Mouse (Mus musculus): Measurements from ENCODE around the gene Khsrp. TPM values are rescaled to one million over a fixed set of nuclear protein-coding genes. Genes with fewer than 3 reads are reported as not detected.

Khsrp gene
- polyA plus RNA-seq (2014; fragmentation: Nextera tagmentation; extraction: Ambion mirVana), result 37.5 and 41.7 TPM in 2 replicates

DNA sequence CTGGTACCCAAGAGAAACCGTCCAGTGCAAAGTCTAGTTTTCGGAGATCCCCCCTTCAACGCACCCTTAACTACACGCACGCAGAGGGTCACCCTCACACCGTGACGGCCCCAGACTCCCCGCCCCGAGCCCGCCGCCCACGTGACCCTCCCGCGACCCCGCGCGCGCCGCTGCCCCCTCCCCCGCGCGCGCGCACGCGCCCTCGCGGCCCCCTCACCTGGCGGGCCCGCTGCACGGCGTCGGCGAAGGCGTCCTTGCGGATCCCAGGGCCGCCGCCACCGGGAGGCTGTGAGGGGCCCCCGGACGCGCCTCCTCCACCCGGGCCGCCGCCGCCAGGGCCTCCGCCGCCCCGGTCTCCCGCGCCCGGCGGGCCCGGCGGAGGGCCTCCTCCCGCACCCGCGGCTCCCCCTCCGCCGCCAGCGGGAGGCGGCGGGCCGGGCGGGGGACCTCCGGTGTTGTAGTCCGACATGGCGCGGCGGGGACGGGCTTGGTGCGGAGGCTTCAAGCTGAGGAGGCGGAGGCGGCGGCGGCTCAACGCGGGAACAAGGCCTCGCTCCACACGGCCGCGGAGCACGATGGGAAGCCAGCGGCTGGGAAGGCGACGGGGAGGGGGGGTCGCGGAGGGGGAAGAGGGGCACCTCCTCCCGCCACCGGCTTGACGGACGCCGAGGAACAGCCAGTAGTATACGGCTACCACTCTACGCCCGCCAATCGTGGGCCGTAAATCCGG, at the start of gene Khsrp:
TSS of gene Khsrp (minus strand) at position 592 of the 730 bp plus-strand sequence.
- Histone ChIP-seq H3K4me1 (ENCODE audit: control insufficient read depth, insufficient read depth, low read length) (peaks cover 11% of the 10 kb centered on the region), H3K9ac (replicated peaks; ENCODE audit: low read length) (peak within 1 kb of the TSS; percentile 98), H3K27ac (replicated peaks; ENCODE audit: low read depth, low read length) (peak within 1 kb of the TSS; percentile 94), H3K4me2 (ENCODE audit: low read length) (peak within 1 kb of the TSS; percentile 98), H3K9me3 (ENCODE audit: control insufficient read depth, low read length) (no peaks in the 10 kb centered on the region), H3K4me3 (replicated peaks; ENCODE audit: low read depth, low read length) (peak within 1 kb of the TSS; percentile 83), H3K36me3 (ENCODE audit: control insufficient read depth, insufficient read depth, low read length) (peaks cover 28% of the 10 kb centered on the region), H3K27me3 (ENCODE audit: control insufficient read depth, insufficient read depth, low read length) (no peaks in the 10 kb centered on the region)
- under 1% methylated on average over 97 of the region's 99 CpGs for WGBS
- DNase-seq (peak; percentile 77), ATAC-seq (ENCODE audit: low FRiP score, low TSS enrichment) (peak; percentile 0; the same call in 1 of the 2 replicates)

DNA sequence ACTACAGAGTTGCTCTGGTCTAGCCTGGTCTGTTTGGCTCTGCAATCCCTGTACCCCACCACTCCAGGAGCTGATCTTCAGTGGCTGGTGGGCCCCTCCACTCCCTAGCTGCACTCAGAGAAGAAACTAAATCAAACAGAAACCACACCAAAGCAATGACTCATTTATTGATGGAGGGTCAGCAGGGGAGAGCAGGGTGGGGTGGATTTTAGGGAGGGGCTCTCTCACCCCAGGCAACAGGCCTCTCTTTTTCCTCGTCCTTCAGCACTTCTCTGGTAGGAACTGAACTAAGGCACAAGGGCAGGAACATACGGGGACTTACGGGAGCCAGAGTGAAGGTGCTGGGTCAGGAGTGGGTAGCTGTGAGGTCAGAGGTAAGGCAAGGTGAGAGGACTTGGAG, 48.6 kb upstream of the Khsrp start:
- H3K9ac ChIP-seq (replicated peaks; ENCODE audit: low read length), result no peak overlapping the region
- H3K9me3 ChIP-seq (ENCODE audit: control insufficient read depth, low read length), result no peaks in the 10 kb centered on the region
- ATAC-seq (ENCODE audit: low FRiP score, low TSS enrichment), result no peak
- no peak overlapping the region for H3K27ac ChIP-seq (replicated peaks; ENCODE audit: low read depth, low read length)
- no peak overlapping the region for H3K4me2 ChIP-seq (ENCODE audit: low read length)
- no peaks in the 10 kb centered on the region for H3K27me3 ChIP-seq (ENCODE audit: control insufficient read depth, insufficient read depth, low read length)
- peaks cover 46% of the 10 kb centered on the region for H3K36me3 ChIP-seq (ENCODE audit: control insufficient read depth, insufficient read depth, low read length)
- WGBS, result 81% methylated on average over 3 of the region's 3 CpGs
- H3K4me1 ChIP-seq (ENCODE audit: control insufficient read depth, insufficient read depth, low read length), result peaks cover 11% of the 10 kb centered on the region; the same call in 1 of the 2 replicates
- no peak for DNase-seq
- H3K4me3 ChIP-seq (replicated peaks; ENCODE audit: low read depth, low read length), result no peak overlapping the region

DNA sequence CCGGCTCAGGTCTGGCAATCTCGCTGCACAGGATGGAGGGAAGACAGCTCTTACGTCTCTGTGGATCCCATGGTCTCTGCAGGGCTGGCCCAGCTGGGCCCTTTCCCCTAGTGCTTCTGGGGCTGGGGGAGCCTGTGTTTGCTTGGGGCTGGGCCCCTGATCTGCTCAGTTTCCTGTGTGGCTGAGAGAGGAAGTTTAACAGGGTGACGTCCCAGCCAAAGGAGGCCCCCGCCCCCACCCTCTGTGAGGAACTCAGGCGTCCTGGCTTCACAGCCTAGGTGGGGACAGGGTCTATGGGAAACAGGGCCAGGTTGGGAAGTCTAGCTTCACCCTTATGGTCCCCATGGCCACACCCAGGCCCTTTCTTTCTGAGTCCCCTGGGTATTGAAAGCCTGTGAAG, 47.0 kb upstream of the Khsrp start, which contains the start of gene Dennd1c:
TSS of gene Dennd1c (minus strand) at position 179 of the 400 bp plus-strand sequence.
- no peaks in the 10 kb centered on the region for H3K27me3 ChIP-seq (ENCODE audit: control insufficient read depth, insufficient read depth, low read length)
- 53% methylated on average over 6 of the region's 6 CpGs for WGBS
- no peak for ATAC-seq (ENCODE audit: low FRiP score, low TSS enrichment)

DNA sequence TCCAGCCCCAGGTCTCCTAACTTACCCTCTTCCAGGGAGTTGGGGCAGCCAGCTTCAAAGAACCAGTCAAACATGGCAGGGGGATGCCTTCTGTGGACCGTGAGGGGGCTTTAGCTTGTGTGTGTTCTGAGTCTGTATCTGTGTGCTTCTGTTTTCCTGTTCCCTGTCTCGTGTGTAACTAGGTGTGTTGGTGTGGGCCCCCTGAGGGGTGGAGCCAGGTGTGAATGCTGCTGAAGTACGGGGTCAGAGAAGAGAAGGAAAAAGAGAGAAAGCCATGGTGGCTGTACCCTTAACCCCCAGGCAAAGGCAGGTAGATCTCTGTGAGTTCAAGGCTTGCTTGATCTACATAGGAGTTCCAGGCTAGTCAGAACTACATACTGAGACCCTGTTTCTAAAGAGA, 45.6 kb upstream of the Khsrp start:
- peaks cover 22% of the 10 kb centered on the region for H3K36me3 ChIP-seq (ENCODE audit: control insufficient read depth, insufficient read depth, low read length)
- no peak overlapping the region for H3K27ac ChIP-seq (replicated peaks; ENCODE audit: low read depth, low read length)
- WGBS, result 70% methylated on average over 3 of the region's 3 CpGs
- H3K4me1 ChIP-seq (ENCODE audit: control insufficient read depth, insufficient read depth, low read length), result no peaks in the 10 kb centered on the region
- H3K9ac ChIP-seq (replicated peaks; ENCODE audit: low read length), result no peak overlapping the region
- H3K9me3 ChIP-seq (ENCODE audit: control insufficient read depth, low read length), result no peaks in the 10 kb centered on the region
- ATAC-seq (ENCODE audit: low FRiP score, low TSS enrichment), result no peak
- DNase-seq, result no peak
- no peaks in the 10 kb centered on the region for H3K27me3 ChIP-seq (ENCODE audit: control insufficient read depth, insufficient read depth, low read length)
- H3K4me2 ChIP-seq (ENCODE audit: low read length), result no peak overlapping the region
- H3K4me3 ChIP-seq (replicated peaks; ENCODE audit: low read depth, low read length), result no peak overlapping the region

More for the DNA sequence above, 47.0 kb upstream of the Khsrp start, which contains the start of gene Dennd1c:
- peaks cover 30% of the 10 kb centered on the region for H3K36me3 ChIP-seq (ENCODE audit: control insufficient read depth, insufficient read depth, low read length)
- no peaks in the 10 kb centered on the region for H3K4me1 ChIP-seq (ENCODE audit: control insufficient read depth, insufficient read depth, low read length)
- no peaks in the 10 kb centered on the region for H3K9me3 ChIP-seq (ENCODE audit: control insufficient read depth, low read length)
- H3K4me3 ChIP-seq (replicated peaks; ENCODE audit: low read depth, low read length), result no peak within 1 kb of the TSS
- DNase-seq, result no peak
- no peak within 1 kb of the TSS for H3K4me2 ChIP-seq (ENCODE audit: low read length)
- H3K9ac ChIP-seq (replicated peaks; ENCODE audit: low read length), result no peak within 1 kb of the TSS
- H3K27ac ChIP-seq (replicated peaks; ENCODE audit: low read depth, low read length), result no peak within 1 kb of the TSS

DNA sequence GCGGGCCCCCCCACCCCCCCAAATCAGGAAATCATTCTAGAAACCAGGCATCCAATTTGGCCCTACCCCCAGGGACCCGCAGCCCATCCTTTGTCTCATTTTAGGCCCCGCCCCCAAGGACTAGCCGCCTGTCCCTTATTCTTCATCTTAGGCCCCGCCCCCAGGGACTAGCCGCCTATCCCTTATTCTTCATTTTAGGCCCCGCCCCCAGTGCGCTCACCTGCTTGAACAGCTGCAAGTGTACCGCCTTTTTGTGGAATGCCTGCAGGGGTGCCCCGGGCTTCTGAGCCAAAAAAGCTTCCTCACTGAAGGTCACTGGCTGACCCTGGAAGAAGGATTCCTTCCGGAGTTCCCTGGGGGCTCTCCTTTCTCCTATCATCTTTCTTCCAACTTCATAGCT, 39.4 kb upstream of the Khsrp start:
- Histone ChIP-seq H3K4me3 (replicated peaks; ENCODE audit: low read depth, low read length) (no peak overlapping the region), H3K27ac (replicated peaks; ENCODE audit: low read depth, low read length) (no peak overlapping the region), H3K4me1 (ENCODE audit: control insufficient read depth, insufficient read depth, low read length) (no peaks in the 10 kb centered on the region), H3K9me3 (ENCODE audit: control insufficient read depth, low read length) (no peaks in the 10 kb centered on the region), H3K9ac (replicated peaks; ENCODE audit: low read length) (no peak overlapping the region), H3K27me3 (ENCODE audit: control insufficient read depth, insufficient read depth, low read length) (no peaks in the 10 kb centered on the region), H3K4me2 (ENCODE audit: low read length) (peak overlapping the region; percentile 11), H3K36me3 (ENCODE audit: control insufficient read depth, insufficient read depth, low read length) (no peaks in the 10 kb centered on the region)
- ATAC-seq (ENCODE audit: low FRiP score, low TSS enrichment) (peak; percentile 44; the same call in 1 of the 2 replicates), DNase-seq (peak; percentile 74)
- 3% methylated on average over 11 of the region's 11 CpGs for WGBS

DNA sequence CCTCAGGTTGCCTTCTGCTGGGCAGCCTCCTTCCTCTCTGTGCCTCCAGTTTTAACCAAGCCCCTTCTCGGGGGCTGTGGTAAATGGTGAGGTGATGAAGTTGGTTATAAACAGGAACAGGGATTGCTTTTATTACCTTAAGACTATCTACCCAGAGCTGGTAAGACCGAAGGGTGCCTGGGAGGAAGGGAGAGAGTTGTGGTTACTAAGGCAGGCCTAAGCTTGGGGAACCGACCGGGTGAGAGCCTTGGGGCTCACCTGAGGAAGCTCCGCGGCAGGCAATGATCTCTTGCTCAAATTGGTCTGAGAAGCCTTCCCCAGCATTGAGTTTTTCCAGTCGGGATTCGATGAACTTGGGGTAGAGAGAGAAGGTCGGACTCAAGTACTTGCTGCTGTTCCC, 39.0 kb upstream of the Khsrp start:
- no peak for ATAC-seq (ENCODE audit: low FRiP score, low TSS enrichment)
- Histone ChIP-seq H3K27ac (replicated peaks; ENCODE audit: low read depth, low read length) (no peak overlapping the region), H3K4me2 (ENCODE audit: low read length) (peak overlapping the region; percentile 11), H3K4me1 (ENCODE audit: control insufficient read depth, insufficient read depth, low read length) (no peaks in the 10 kb centered on the region), H3K9me3 (ENCODE audit: control insufficient read depth, low read length) (no peaks in the 10 kb centered on the region), H3K27me3 (ENCODE audit: control insufficient read depth, insufficient read depth, low read length) (no peaks in the 10 kb centered on the region), H3K36me3 (ENCODE audit: control insufficient read depth, insufficient read depth, low read length) (no peaks in the 10 kb centered on the region), H3K9ac (replicated peaks; ENCODE audit: low read length) (no peak overlapping the region), H3K4me3 (replicated peaks; ENCODE audit: low read depth, low read length) (0 out of 2 replicates have a peak overlapping the region, but pooled peaks have one; percentile 3)
- DNase-seq, result no peak
- 14% methylated on average over 9 of the region's 9 CpGs for WGBS

DNA sequence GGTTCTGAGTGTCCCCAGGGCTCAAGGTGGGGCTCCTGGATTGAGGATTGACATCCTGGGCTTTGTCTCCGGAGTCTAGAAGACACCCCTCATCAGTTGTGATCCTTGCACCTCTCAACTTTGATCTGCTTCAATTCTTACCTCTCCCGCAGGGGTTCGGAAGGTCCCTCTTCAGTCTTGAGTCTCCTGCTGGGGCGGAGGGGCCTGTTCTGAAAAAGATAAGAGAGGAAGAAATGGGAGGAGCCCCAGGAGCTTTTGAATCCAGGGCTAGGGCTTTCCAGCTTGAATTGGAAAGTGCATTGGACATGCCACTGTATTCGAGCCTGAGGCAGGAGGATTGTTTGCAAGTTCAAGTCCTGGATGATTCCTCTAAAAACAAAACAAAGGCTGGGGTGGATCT, 35.6 kb upstream of the Khsrp start:
- ATAC-seq (ENCODE audit: low FRiP score, low TSS enrichment), result no peak
- no peak overlapping the region for H3K4me3 ChIP-seq (replicated peaks; ENCODE audit: low read depth, low read length)
- WGBS, result 57% methylated on average over 5 of the region's 5 CpGs

DNA sequence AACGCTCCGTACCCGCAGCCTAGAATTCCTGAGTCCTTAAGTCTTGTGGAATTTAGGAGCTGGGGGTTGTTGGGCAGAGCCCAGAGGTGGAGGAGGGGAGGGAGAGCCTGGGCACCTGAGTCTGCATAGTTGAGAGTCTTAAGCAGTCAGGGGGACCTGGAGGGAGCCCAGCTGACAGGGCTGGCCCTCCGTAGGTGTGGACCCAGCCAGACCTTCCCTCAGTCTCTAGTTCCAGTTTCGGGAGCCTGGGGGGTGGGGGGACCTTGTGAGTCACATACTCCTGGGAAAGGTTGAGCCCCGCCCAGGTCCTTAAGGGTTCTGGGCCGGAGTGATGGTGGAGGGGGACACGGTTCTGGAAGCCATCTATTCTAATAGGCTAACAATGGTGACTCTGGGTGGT, 31.7 kb upstream of the Khsrp start:
- Histone ChIP-seq H3K9me3 (ENCODE audit: control insufficient read depth, low read length) (no peaks in the 10 kb centered on the region), H3K36me3 (ENCODE audit: control insufficient read depth, insufficient read depth, low read length) (no peaks in the 10 kb centered on the region), H3K4me1 (ENCODE audit: control insufficient read depth, insufficient read depth, low read length) (peaks cover 10% of the 10 kb centered on the region), H3K9ac (replicated peaks; ENCODE audit: low read length) (no peak overlapping the region), H3K4me3 (replicated peaks; ENCODE audit: low read depth, low read length) (no peak overlapping the region), H3K4me2 (ENCODE audit: low read length) (no peak overlapping the region), H3K27ac (replicated peaks; ENCODE audit: low read depth, low read length) (no peak overlapping the region), H3K27me3 (ENCODE audit: control insufficient read depth, insufficient read depth, low read length) (peaks cover 27% of the 10 kb centered on the region)
- ATAC-seq (ENCODE audit: low FRiP score, low TSS enrichment) (no peak), DNase-seq (no peak)
- WGBS, result 10% methylated on average over 8 of the region's 8 CpGs

More for the DNA sequence above, 35.6 kb upstream of the Khsrp start:
- H3K9ac ChIP-seq (replicated peaks; ENCODE audit: low read length), result no peak overlapping the region
- no peaks in the 10 kb centered on the region for H3K36me3 ChIP-seq (ENCODE audit: control insufficient read depth, insufficient read depth, low read length)
- H3K27me3 ChIP-seq (ENCODE audit: control insufficient read depth, insufficient read depth, low read length), result peaks cover 17% of the 10 kb centered on the region
- H3K4me1 ChIP-seq (ENCODE audit: control insufficient read depth, insufficient read depth, low read length), result 0 out of 2 replicates have a peak, but pooled peaks cover 4% of the 10 kb centered on the region
- H3K9me3 ChIP-seq (ENCODE audit: control insufficient read depth, low read length), result no peaks in the 10 kb centered on the region
- H3K27ac ChIP-seq (replicated peaks; ENCODE audit: low read depth, low read length), result no peak overlapping the region
- H3K4me2 ChIP-seq (ENCODE audit: low read length), result no peak overlapping the region
- DNase-seq, result no peak

DNA sequence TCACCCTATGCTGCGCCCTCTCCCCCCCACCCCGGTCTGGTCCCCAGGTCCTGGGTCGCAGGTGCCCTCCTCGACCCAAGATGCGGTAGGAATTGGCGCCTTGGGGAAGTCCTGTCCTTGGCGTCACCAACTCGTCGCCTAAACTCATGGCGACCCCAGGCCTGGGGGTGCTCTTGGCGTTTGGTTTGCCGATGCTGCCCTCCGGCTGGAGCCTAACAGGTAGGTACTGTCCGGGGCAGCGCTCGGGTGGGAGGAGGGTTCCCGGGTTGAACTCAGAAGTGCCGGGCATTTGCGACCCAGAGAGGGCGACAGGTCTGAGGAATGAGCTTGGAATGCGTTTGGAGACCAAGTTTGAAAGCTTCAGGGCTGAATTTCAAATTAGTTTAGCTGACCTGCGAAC, 31.2 kb upstream of the Khsrp start:
- H3K9me3 ChIP-seq (ENCODE audit: control insufficient read depth, low read length), result no peaks in the 10 kb centered on the region
- ATAC-seq (ENCODE audit: low FRiP score, low TSS enrichment) (no peak), DNase-seq (no peak)
- no peak overlapping the region for H3K9ac ChIP-seq (replicated peaks; ENCODE audit: low read length)
- WGBS, result under 1% methylated on average over 22 of the region's 22 CpGs
- H3K4me3 ChIP-seq (replicated peaks; ENCODE audit: low read depth, low read length), result 0 out of 2 replicates have a peak overlapping the region, but pooled peaks have one; percentile 30
- H3K4me1 ChIP-seq (ENCODE audit: control insufficient read depth, insufficient read depth, low read length), result peaks cover 10% of the 10 kb centered on the region
- H3K27ac ChIP-seq (replicated peaks; ENCODE audit: low read depth, low read length), result no peak overlapping the region
- H3K27me3 ChIP-seq (ENCODE audit: control insufficient read depth, insufficient read depth, low read length), result peaks cover 27% of the 10 kb centered on the region
- no peaks in the 10 kb centered on the region for H3K36me3 ChIP-seq (ENCODE audit: control insufficient read depth, insufficient read depth, low read length)
- peak overlapping the region; percentile 48 for H3K4me2 ChIP-seq (ENCODE audit: low read length)

Measured in midbrain, embryonic 14.5 days (tissue).